Mouse (Mus musculus): Measurements from ENCODE around the gene Thrb. TPM values are rescaled to one million over a fixed set of nuclear protein-coding genes. Genes with fewer than 3 reads are reported as not detected.

Thrb gene
- polyA plus RNA-seq, 1 experiment from 2014 or later, result 6.4 TPM

DNA sequence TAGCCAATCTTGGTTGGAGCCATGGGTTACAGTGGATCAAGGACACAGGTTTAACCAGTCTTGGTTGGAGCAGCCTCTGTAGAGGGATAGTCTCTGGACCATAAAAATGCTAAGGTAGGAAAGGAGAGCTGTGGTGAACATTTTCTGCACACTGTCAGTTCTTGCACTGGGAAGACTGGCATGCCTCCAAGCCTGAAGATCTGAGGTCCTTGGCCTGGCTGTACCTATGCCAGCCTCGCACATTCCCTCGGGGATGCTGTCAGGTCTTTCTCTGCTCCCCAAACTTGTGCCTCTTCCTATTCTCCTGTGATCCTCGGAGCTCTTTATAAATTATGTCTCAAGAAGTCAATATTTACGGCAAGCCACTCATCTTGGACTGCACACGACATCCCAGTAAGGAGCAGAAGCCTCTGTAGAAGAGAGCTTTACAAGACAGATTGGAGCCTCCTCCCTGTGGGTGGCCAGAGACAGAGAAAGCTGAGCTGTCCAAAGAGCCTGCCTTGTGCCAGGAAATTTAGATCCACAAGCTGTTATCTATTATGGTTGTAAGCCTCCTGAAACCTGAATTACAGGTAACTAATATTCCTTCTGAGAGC lies 199.8 kb downstream of the Thrb start:
- no peak for TF ChIP-seq CTCF (IDR thresholded peaks at IDR 0.05; ENCODE audit: low read depth)
- no peak for TF ChIP-seq EP300 (IDR thresholded peaks at IDR 0.05; ENCODE audit: low read depth)
- ATAC-seq (no peak), DNase-seq (no peak)
- no peak overlapping the region for H3K9ac ChIP-seq (replicated peaks)
- no peak overlapping the region for H3K27ac ChIP-seq (ENCODE audit: low read depth)
- no peaks in the 10 kb centered on the region for H3K9me3 ChIP-seq (ENCODE audit: low read length)
- no peaks in the 10 kb centered on the region for H3K36me3 ChIP-seq (replicated peaks; ENCODE audit: insufficient read depth, low read length)
- no peaks in the 10 kb centered on the region for H3K27me3 ChIP-seq (ENCODE audit: insufficient read depth, low read length)
- no peak overlapping the region for H3K4me2 ChIP-seq (ENCODE audit: low read depth, low read length)
- no peak overlapping the region for H3K4me3 ChIP-seq (ENCODE audit: low read depth, low read length)
- WGBS (ENCODE audit: insufficient replicate concordance), result 75% methylated on average over 5 of the region's 5 CpGs
- 0 out of 2 replicates have a peak, but pooled peaks cover 3% of the 10 kb centered on the region for H3K4me1 ChIP-seq (ENCODE audit: insufficient read depth)

DNA sequence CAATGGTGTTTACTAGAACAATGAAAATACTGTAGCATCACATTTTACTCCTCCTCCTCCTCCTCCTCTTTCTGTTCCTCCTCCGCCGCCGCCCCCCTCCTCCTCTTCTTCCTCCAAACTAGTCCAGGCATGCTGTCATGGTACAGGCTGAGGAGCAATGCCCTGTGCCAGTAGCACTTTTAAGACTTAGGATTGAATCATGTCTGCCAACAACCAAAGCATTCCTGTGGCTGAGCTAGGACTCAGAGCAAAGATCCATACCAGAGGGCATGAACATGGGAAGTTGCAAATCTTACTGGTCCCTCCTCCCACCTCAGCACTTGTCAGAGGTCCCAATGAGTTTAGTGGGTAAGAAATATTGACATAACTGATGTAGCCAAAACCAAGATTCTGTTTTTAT lies 202.6 kb downstream of the Thrb start:
- TF ChIP-seq CTCF (IDR thresholded peaks at IDR 0.05; ENCODE audit: low read depth), result no peak
- TF ChIP-seq EP300 (IDR thresholded peaks at IDR 0.05; ENCODE audit: low read depth), result no peak
- WGBS (ENCODE audit: insufficient replicate concordance), result 82% methylated on average over 3 of the region's 3 CpGs
- DNase-seq (no peak), ATAC-seq (no peak)
- Histone ChIP-seq H3K27me3 (ENCODE audit: insufficient read depth, low read length) (no peaks in the 10 kb centered on the region), H3K4me3 (ENCODE audit: low read depth, low read length) (no peak overlapping the region), H3K9ac (replicated peaks) (no peak overlapping the region), H3K9me3 (ENCODE audit: low read length) (no peaks in the 10 kb centered on the region), H3K4me1 (ENCODE audit: insufficient read depth) (0 out of 2 replicates have a peak, but pooled peaks cover 3% of the 10 kb centered on the region), H3K36me3 (replicated peaks; ENCODE audit: insufficient read depth, low read length) (no peaks in the 10 kb centered on the region), H3K27ac (ENCODE audit: low read depth) (no peak overlapping the region), H3K4me2 (ENCODE audit: low read depth, low read length) (no peak overlapping the region)

DNA sequence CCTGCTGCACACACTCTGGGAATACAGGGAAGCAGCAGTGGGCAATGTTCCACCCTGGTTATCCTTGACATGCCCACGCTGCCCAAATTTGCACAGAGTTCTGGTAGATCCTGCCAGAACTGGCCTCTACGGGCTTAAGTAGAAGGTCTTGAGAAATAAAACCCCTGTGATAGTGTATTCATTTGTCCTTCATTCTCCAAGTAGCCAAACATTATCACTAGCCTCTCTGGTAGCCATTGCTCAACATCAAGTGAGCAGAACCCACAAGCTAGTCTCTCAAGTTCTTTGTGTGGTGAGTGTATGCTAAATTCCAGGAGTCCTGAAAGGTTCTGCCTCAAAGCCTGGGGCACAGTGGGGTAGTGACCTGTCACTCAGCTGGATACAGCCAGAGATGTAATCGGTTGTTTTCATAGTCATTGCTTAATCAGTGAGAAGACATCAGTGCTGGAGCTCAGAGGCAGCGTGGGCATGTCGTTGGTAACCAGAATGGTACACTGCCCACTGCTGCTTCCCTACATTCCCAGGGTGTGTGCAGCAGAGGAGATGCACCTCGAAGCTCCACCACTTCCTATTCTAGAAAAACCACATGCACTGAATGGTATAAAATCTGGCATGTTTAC lies 203.8 kb downstream of the Thrb start:
- no peaks in the 10 kb centered on the region for H3K27me3 ChIP-seq (ENCODE audit: insufficient read depth, low read length)
- ATAC-seq (peak; percentile 74), DNase-seq (no peak)
- WGBS (ENCODE audit: insufficient replicate concordance), result 43% methylated on average over 6 of the region's 6 CpGs
- H3K27ac ChIP-seq (ENCODE audit: low read depth), result no peak overlapping the region
- H3K4me1 ChIP-seq (ENCODE audit: insufficient read depth), result 0 out of 2 replicates have a peak, but pooled peaks cover 3% of the 10 kb centered on the region
- no peaks in the 10 kb centered on the region for H3K9me3 ChIP-seq (ENCODE audit: low read length)
- no peak overlapping the region for H3K4me3 ChIP-seq (ENCODE audit: low read depth, low read length)
- no peaks in the 10 kb centered on the region for H3K36me3 ChIP-seq (replicated peaks; ENCODE audit: insufficient read depth, low read length)
- TF ChIP-seq EP300 (IDR thresholded peaks at IDR 0.05; ENCODE audit: low read depth) (no peak), CTCF (IDR thresholded peaks at IDR 0.05; ENCODE audit: low read depth) (no peak)
- no peak overlapping the region for H3K4me2 ChIP-seq (ENCODE audit: low read depth, low read length)
- H3K9ac ChIP-seq (replicated peaks), result no peak overlapping the region

DNA sequence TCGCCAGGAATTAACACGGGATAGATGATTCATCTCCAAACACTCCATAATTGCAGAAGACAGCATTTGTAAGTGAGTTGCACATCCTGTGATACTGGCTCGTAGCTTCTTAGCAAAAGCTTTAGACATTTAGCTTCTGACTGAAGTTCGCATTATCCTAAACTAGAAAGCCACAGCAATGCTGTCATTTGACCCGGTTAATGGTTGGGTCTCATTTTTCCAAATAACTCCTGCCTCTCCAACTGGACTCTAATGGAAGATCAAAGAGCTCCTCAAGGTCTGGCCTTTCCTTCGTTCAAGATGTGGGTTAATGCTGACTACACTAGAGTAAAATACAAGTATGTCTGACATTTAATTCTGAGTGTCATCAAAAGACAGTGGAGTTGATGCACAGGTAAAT lies 208.3 kb downstream of the Thrb start:
- H3K36me3 ChIP-seq (replicated peaks; ENCODE audit: insufficient read depth, low read length), result no peaks in the 10 kb centered on the region
- whole genome bisulfite sequencing (ENCODE audit: insufficient replicate concordance), result 78% methylated on average over 6 of the region's 6 CpGs

DNA sequence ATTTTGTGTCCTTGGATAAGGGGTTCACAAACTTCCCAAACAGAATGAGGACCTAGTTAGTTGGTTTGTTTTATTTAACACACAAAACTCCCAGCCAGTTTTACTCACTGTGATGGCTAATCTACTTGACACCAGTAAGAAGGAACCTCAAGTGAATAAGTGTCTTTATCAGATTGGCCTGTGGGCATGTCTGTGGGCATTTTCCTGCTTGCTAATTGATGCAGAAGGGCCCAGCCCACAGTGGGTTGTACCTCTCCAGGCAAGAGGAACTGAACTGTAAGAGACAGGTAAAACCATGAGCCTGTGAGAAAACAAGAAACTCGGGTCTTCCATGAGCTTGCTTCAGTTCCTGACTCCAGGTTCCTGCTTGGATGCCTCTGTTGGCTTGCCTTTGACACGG lies 215.9 kb downstream of the Thrb start:
- TF ChIP-seq EP300 (IDR thresholded peaks at IDR 0.05; ENCODE audit: low read depth), result no peak
- no peak for TF ChIP-seq CTCF (IDR thresholded peaks at IDR 0.05; ENCODE audit: low read depth)
- no peaks in the 10 kb centered on the region for H3K36me3 ChIP-seq (replicated peaks; ENCODE audit: insufficient read depth, low read length)
- peaks cover 6% of the 10 kb centered on the region; the same call in 1 of the 2 replicates for H3K4me1 ChIP-seq (ENCODE audit: insufficient read depth)
- H3K4me3 ChIP-seq (ENCODE audit: low read depth, low read length), result no peak overlapping the region
- DNase-seq (no peak), ATAC-seq (no peak)
- H3K27ac ChIP-seq (ENCODE audit: low read depth), result no peak overlapping the region
- WGBS (ENCODE audit: insufficient replicate concordance), result 35% methylated on average over 2 of the region's 2 CpGs
- no peaks in the 10 kb centered on the region for H3K27me3 ChIP-seq (ENCODE audit: insufficient read depth, low read length)
- no peak overlapping the region for H3K9ac ChIP-seq (replicated peaks)
- no peaks in the 10 kb centered on the region for H3K9me3 ChIP-seq (ENCODE audit: low read length)
- no peak overlapping the region for H3K4me2 ChIP-seq (ENCODE audit: low read depth, low read length)

More for the DNA sequence above, 208.3 kb downstream of the Thrb start:
- Histone ChIP-seq H3K4me3 (ENCODE audit: low read depth, low read length) (no peak overlapping the region), H3K27me3 (ENCODE audit: insufficient read depth, low read length) (no peaks in the 10 kb centered on the region), H3K4me2 (ENCODE audit: low read depth, low read length) (no peak overlapping the region), H3K27ac (ENCODE audit: low read depth) (no peak overlapping the region), H3K9me3 (ENCODE audit: low read length) (no peaks in the 10 kb centered on the region), H3K9ac (replicated peaks) (no peak overlapping the region), H3K4me1 (ENCODE audit: insufficient read depth) (0 out of 2 replicates have a peak, but pooled peaks cover 2% of the 10 kb centered on the region)
- ATAC-seq, result no peak
- no peak for TF ChIP-seq EP300 (IDR thresholded peaks at IDR 0.05; ENCODE audit: low read depth)
- no peak for TF ChIP-seq CTCF (IDR thresholded peaks at IDR 0.05; ENCODE audit: low read depth)
- DNase-seq, result no peak

DNA sequence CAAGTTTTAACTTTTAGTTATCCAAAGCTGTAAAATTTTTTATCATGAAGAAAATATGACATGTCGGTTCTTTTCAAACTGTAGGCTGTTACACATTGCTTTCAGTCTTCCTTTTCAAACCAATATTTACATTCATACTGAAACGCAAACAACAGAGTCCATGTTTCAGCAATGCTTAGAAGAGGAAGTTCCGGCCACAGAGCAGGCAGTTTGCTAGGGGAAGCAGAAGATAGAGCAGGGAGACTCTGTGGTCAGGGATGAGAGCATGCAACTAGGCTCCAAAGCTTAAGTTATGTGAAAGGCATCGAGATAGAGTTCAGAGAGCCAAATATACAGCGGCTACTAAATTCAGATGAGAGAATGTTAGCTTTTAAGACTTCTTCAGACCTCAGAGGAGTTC lies 219.4 kb downstream of the Thrb start:
- H3K9ac ChIP-seq (replicated peaks), result no peak overlapping the region
- peak overlapping the region; percentile 72 for H3K27ac ChIP-seq (ENCODE audit: low read depth)
- peaks cover 4% of the 10 kb centered on the region; the same call in 1 of the 2 replicates for H3K4me1 ChIP-seq (ENCODE audit: insufficient read depth)
- H3K27me3 ChIP-seq (ENCODE audit: insufficient read depth, low read length), result no peaks in the 10 kb centered on the region
- TF ChIP-seq CTCF (IDR thresholded peaks at IDR 0.05; ENCODE audit: low read depth) (no peak), EP300 (IDR thresholded peaks at IDR 0.05; ENCODE audit: low read depth) (no peak)
- ATAC-seq (peak; percentile 74), DNase-seq (no peak)
- 22% methylated on average over 5 of the region's 5 CpGs for WGBS (ENCODE audit: insufficient replicate concordance)
- no peak overlapping the region for H3K4me2 ChIP-seq (ENCODE audit: low read depth, low read length)
- no peaks in the 10 kb centered on the region for H3K36me3 ChIP-seq (replicated peaks; ENCODE audit: insufficient read depth, low read length)
- no peaks in the 10 kb centered on the region for H3K9me3 ChIP-seq (ENCODE audit: low read length)
- H3K4me3 ChIP-seq (ENCODE audit: low read depth, low read length), result no peak overlapping the region

All from liver, postnatal 0 days (tissue).